Mouse (Mus musculus): ENCODE measurements around the gene Tubg2. TPM values are rescaled to one million over a fixed set of nuclear protein-coding genes. Genes with fewer than 3 reads are reported as not detected.

Gene Tubg2
- total and polyA plus RNA-seq, 3 experiments, result 2.1 to 10.5 (median 4.7) TPM

DNA sequence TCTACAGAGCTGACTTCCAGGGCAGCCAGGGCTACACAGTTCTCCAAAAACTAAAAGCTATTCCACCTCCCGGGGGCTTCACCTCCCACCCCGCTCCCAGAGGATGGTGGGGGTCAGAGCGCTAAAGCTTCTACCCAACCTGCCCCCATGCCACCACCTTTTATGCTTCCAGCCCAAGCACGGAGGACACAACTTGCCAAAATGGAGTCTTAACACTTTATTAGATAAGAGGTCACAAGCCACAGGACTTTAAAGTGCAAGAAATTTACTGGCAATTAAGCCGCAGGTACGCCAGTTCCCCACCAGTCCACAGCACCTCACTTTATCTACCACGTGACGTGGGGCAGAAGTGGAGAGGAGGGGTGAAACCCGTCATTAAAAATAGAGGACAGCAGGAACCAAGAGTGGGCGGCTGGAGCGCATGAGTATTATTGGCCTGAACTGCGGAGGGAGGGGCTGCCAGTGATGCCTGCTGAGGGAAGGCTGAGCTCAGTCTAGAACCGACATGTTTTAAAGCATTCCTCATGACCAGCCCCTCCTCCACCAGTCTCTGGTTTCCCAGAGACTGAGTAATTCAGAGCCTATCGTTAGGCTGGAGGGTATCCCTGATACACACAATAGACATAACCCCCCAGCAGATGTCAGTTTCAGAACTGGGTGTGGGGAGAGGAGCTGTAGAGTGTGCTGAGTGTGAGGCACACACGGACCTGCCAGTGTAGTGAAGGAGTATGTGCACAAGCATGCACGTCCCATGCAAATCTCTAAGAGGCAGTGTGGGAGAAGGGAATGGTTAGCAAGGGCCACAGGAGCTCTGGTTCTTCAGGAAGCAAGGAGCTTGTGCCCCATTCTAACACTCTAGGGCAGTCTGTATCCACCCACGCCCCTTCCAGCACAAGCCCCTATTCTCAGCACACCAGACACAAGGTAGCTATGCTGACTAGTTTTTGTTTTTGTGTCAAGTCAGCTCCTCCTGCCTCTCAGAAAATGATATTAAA lies 35.5 kb downstream of the Tubg2 start:
- TF ChIP-seq NELFE (IDR thresholded peaks at IDR 0.05; ENCODE audit: low read depth, low read length) (no peak), USF2 (conservative IDR thresholded peaks at IDR 0.05; ENCODE audit: low read depth, low read length) (no peak), ELF1 (IDR thresholded peaks at IDR 0.05; ENCODE audit: low read depth, low read length) (no peak), KAT2A (IDR thresholded peaks at IDR 0.05; ENCODE audit: insufficient replicate concordance, low read length) (no peak), MXI1 (IDR thresholded peaks at IDR 0.05; ENCODE audit: low read depth, low read length) (peak; percentile 23; the same call in 1 of the 2 replicates), POLR2AphosphoS2 (IDR thresholded peaks at IDR 0.05; ENCODE audit: low read depth, low read length) (peak; percentile 93), MAZ (IDR thresholded peaks at IDR 0.05; ENCODE audit: low read depth, low read length) (peak; percentile 51; the same call in 1 of the 2 replicates), TCF12 (IDR thresholded peaks at IDR 0.05; ENCODE audit: low read depth, low read length) (peak; percentile 33; the same call in 1 of the 2 replicates), CHD2 (IDR thresholded peaks at IDR 0.05; ENCODE audit: low read length) (peak; percentile 70; the same call in 1 of the 2 replicates), SIN3A (IDR thresholded peaks at IDR 0.05; ENCODE audit: low read length) (no peak), JUN (IDR thresholded peaks at IDR 0.05; ENCODE audit: insufficient read depth, low read depth, low read length) (no peak), POLR2A (IDR thresholded peaks at IDR 0.05; ENCODE audit: low read depth, low read length) (peak; percentile 42; the same call in 1 of the 2 replicates), E2F4 (IDR thresholded peaks at IDR 0.05; ENCODE audit: insufficient replicate concordance, low read depth, low read length) (no peak), SMC3 (IDR thresholded peaks at IDR 0.05; ENCODE audit: low read depth, low read length) (peak; percentile 9; the same call in 1 of the 2 replicates), CTCF (conservative IDR thresholded peaks at IDR 0.05 in 1 of 2, IDR thresholded peaks at IDR 0.05 in 1 of 2; ENCODE audit: low read depth in 2 of 2, low read length in 2 of 2) (no peak), MAFK (IDR thresholded peaks at IDR 0.05; ENCODE audit: insufficient replicate concordance, low read length) (no peak), MYC (IDR thresholded peaks at IDR 0.05; ENCODE audit: low read depth, low read length) (no peak), PAX5 (IDR thresholded peaks at IDR 0.05; ENCODE audit: low read length) (no peak), USF1 (IDR thresholded peaks at IDR 0.05; ENCODE audit: low read depth, low read length) (no peak), HCFC1 (IDR thresholded peaks at IDR 0.05; ENCODE audit: low read depth, low read length) (no peak), RAD21 (IDR thresholded peaks at IDR 0.05; ENCODE audit: low read depth, low read length) (no peak; the same call in 1 of the 2 replicates), IRF4 (IDR thresholded peaks at IDR 0.05; ENCODE audit: low read depth, low read length) (peak; percentile 48), UBTF (IDR thresholded peaks at IDR 0.05; ENCODE audit: low read depth, low read length) (no peak), JUND (conservative IDR thresholded peaks at IDR 0.05; ENCODE audit: low read depth, low read length) (0 out of 2 replicates have a peak, but pooled peaks have one; percentile 17), CHD1 (IDR thresholded peaks at IDR 0.05; ENCODE audit: low read depth, low read length) (no peak), NRF1 (IDR thresholded peaks at IDR 0.05; ENCODE audit: low read depth, low read length) (no peak), BHLHE40 (IDR thresholded peaks at IDR 0.05; ENCODE audit: low read depth, low read length) (peak; percentile 64), RCOR1 (conservative IDR thresholded peaks at IDR 0.05; ENCODE audit: low read depth, low read length) (peak; percentile 38; the same call in 1 of the 2 replicates), MEF2A (IDR thresholded peaks at IDR 0.05; ENCODE audit: borderline replicate concordance, low read depth, low read length) (no peak), ZKSCAN1 (IDR thresholded peaks at IDR 0.05; ENCODE audit: borderline replicate concordance, low read depth, low read length) (no peak), MAX (IDR thresholded peaks at IDR 0.05; ENCODE audit: low read length) (no peak), ETS1 (conservative IDR thresholded peaks at IDR 0.05; ENCODE audit: low read depth, low read length) (peak; percentile 27; the same call in 1 of the 2 replicates), ZMIZ1 (IDR thresholded peaks at IDR 0.05; ENCODE audit: low read depth, low read length) (peak; percentile 57), GABPA (IDR thresholded peaks at IDR 0.05; ENCODE audit: insufficient replicate concordance, low read depth, low read length) (no peak), EP300 (IDR thresholded peaks at IDR 0.05; ENCODE audit: low read length) (peak; percentile 43; the same call in 1 of the 2 replicates), ZNF384 (IDR thresholded peaks at IDR 0.05; ENCODE audit: low read depth, low read length) (no peak), TBP (conservative IDR thresholded peaks at IDR 0.05; ENCODE audit: low read depth, low read length) (no peak)
- dilution Hi-C loops (cut with MboI; ENCODE audit: extremely low pct_ligation_motif_present, extremely low pct_unique_long_range_greater_than_20kb, low sequenced_read_pairs) (no loop called here), in situ Hi-C loops (cut with MboI; ENCODE audit: low pct_ligation_motif_present, low pct_unique_long_range_greater_than_20kb, low sequenced_read_pairs) (no loop called here)
- Histone ChIP-seq H3K36me3 (replicated peaks in 1 of 2; ENCODE audit: control insufficient read depth in 1 of 2, insufficient read depth in 1 of 2, low read length in 1 of 2) (peaks cover 49 to 97% of the 10 kb centered on the region in 2 experiments), H3K9me3 (replicated peaks; ENCODE audit: low read length) (no peaks in the 10 kb centered on the region), H3K4me2 (ENCODE audit: insufficient read depth, low read depth, poor library complexity, severe bottlenecking) (no peak overlapping the region), H3K9ac (ENCODE audit: insufficient read depth, low read depth) (no peak overlapping the region), H3K4me3 (replicated peaks in 1 of 3; ENCODE audit: low read depth in 2 of 3, low read length in 2 of 3, poor library complexity in 1 of 3) (no peak overlapping the region), H3K27ac (ENCODE audit: insufficient read depth, low read depth) (no peak overlapping the region), H3K4me1 (ENCODE audit: control insufficient read depth in 1 of 2, insufficient read depth in 2 of 2) (peaks cover 22 to 43% of the 10 kb centered on the region in 2 experiments), H3K79me2 (replicated peaks; ENCODE audit: control insufficient read depth, extremely low read depth, insufficient read depth, poor library complexity, severe bottlenecking) (no peaks in the 10 kb centered on the region), H3K27me3 (replicated peaks) (no peaks in the 10 kb centered on the region)
- peak; percentile 35 for DNase-seq (ENCODE audit: extremely low read depth)

Data from CH12.LX (cell line).